Mouse (Mus musculus) adrenal gland, postnatal 36 days (tissue): Measurements from ENCODE around the gene Tnr. TPM values are rescaled to one million over a fixed set of nuclear protein-coding genes. Genes with fewer than 3 reads are reported as not detected.

Experiments
- DNase-seq, 2 experiments: peaks; one replicate each; pipeline ENCODE4 v3.0.0; 2021; ENCODE audit warnings: mixed read lengths in 1 of 2
- total RNA-seq, 2 experiments: library from RNA; stranded (reverse); gene quantifications; 2 replicates each; pipeline ENCODE4 v1.2.3; 2021

Tnr gene
- total RNA-seq, 2 experiments from 2014 or later, result 1.8 to 2.1 TPM

- DNase-seq, result no peak
Observed at GRCm38 (mm10) chr1:159629822-159630589, 106.4 kb downstream of the Tnr start.

- DNase-seq, result no peak
Observed at GRCm38 (mm10) chr1:159632558-159632957, 109.0 kb downstream of the Tnr start.

GRCm38 (mm10) chr1:159639408-159639807 is 115.8 kb downstream of the Tnr start:
- no peak for DNase-seq

- no peak for DNase-seq
Observed at GRCm38 (mm10) chr1:159645719-159646118, 122.2 kb downstream of the Tnr start.

GRCm38 (mm10) chr1:159650486-159650885 is 126.9 kb downstream of the Tnr start:
- DNase-seq, result no peak

- DNase-seq, result no peak
Observed at GRCm38 (mm10) chr1:159655241-159655640, 131.7 kb downstream of the Tnr start.

- DNase-seq, result no peak
Observed at GRCm38 (mm10) chr1:159657856-159658542, 134.4 kb downstream of the Tnr start.

GRCm38 (mm10) chr1:159660620-159661501 is 137.3 kb downstream of the Tnr start:
- no peak for DNase-seq

GRCm38 (mm10) chr1:159664496-159664895 is 140.9 kb downstream of the Tnr start:
- DNase-seq, result no peak

- DNase-seq, result no peak
Observed at GRCm38 (mm10) chr1:159664945-159665344, 141.4 kb downstream of the Tnr start.

- DNase-seq, result peak; percentile 79 to 85
Observed at GRCm38 (mm10) chr1:159670629-159671150, 147.1 kb downstream of the Tnr start.

GRCm38 (mm10) chr1:159671181-159671580 is 147.6 kb downstream of the Tnr start:
- DNase-seq, result no peak

GRCm38 (mm10) chr1:159674240-159674639 is 150.7 kb downstream of the Tnr start:
- peak in 1 of 2 experiments; percentile 10 for DNase-seq

- no peak for DNase-seq
Observed at GRCm38 (mm10) chr1:159675472-159675871, 151.9 kb downstream of the Tnr start.

- DNase-seq, result no peak
Observed at GRCm38 (mm10) chr1:159678221-159678935, 154.8 kb downstream of the Tnr start.

- no peak for DNase-seq
Observed at GRCm38 (mm10) chr1:159681252-159681651, 157.7 kb downstream of the Tnr start.

GRCm38 (mm10) chr1:159686476-159687231 is 163.1 kb downstream of the Tnr start:
- peak; percentile 90 to 92 for DNase-seq

- no peak for DNase-seq
Observed at GRCm38 (mm10) chr1:159696717-159697116, 173.1 kb downstream of the Tnr start.

- DNase-seq, result peak; percentile 8 to 43
Observed at GRCm38 (mm10) chr1:159702038-159702437, 178.5 kb downstream of the Tnr start.

GRCm38 (mm10) chr1:159704925-159705324 is 181.4 kb downstream of the Tnr start:
- no peak for DNase-seq

- no peak for DNase-seq
Observed at GRCm38 (mm10) chr1:159716301-159716700, 192.7 kb downstream of the Tnr start.
